Mouse (Mus musculus): ENCODE data around the gene Micu1. TPM values are rescaled to one million over a fixed set of nuclear protein-coding genes. Genes with fewer than 3 reads are reported as not detected.

Micu1 gene
- polyA plus RNA-seq, 1 experiment from 2014 or later, result 40.1 TPM

DNA sequence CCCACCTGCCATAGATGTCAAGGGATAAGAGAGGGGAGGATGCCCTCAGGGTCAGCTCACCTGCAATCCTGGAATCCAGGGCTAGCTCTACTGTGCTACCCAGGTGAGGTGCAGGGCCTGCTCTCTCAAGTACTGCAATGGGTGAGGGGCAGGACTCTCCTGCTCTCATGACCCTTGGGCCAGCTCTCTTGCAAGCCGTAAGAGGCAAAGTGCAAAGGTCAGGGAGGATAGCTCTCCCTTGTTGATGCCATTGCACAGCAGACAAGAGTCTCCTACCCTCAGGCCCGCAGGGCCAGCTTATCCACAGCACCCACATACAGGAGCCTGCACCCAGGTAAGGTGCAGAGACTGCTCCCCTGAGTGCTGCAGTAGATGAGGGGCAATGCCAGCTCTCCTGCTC lies 15.2 kb upstream of the Micu1 start:
- Histone ChIP-seq H3K27ac (ENCODE audit: low read length) (no peak overlapping the region), H3K9ac (ENCODE audit: low read length) (no peak overlapping the region), H3K4me2 (ENCODE audit: low read depth, low read length) (no peak overlapping the region), H3K9me3 (replicated peaks; ENCODE audit: control insufficient read depth, low read length) (peaks cover 2% of the 10 kb centered on the region; the same call in 1 of the 2 replicates), H3K36me3 (ENCODE audit: control insufficient read depth, insufficient read depth) (no peaks in the 10 kb centered on the region), H3K4me1 (ENCODE audit: control insufficient read depth, insufficient read depth, low read length) (no peaks in the 10 kb centered on the region), H3K27me3 (ENCODE audit: control insufficient read depth, insufficient read depth, low read length) (no peaks in the 10 kb centered on the region), H3K4me3 (ENCODE audit: low read length) (no peak overlapping the region)
- no peak for ATAC-seq (replicated peaks; ENCODE audit: extremely low read depth, insufficient read depth, low FRiP score)
- 71% methylated on average over 2 of the region's 2 CpGs for WGBS

DNA sequence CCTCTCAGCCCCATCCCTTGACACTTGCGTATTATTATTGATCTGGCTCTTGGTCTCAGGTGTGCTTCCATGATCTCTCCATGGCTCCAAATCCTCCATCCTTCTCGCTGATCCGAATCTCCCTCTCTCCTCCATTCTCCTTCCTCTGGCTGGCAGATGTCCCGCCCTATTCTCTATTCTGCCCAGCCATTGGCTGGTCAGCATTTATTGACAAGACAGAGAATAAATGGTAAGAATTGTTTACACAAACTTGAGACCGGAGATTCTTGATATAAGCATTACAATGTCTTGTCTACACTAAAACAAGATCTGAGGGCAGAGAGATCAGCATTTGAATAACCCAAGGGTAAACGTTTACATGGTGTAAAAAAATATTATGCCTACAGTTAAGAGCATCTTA lies 12.4 kb upstream of the Micu1 start:
- no peaks in the 10 kb centered on the region for H3K36me3 ChIP-seq (ENCODE audit: control insufficient read depth, insufficient read depth)
- no peak overlapping the region for H3K9ac ChIP-seq (ENCODE audit: low read length)
- no peak overlapping the region for H3K4me3 ChIP-seq (ENCODE audit: low read length)
- no peak for ATAC-seq (replicated peaks; ENCODE audit: extremely low read depth, insufficient read depth, low FRiP score)
- no peak overlapping the region for H3K27ac ChIP-seq (ENCODE audit: low read length)
- WGBS, result 59% methylated on average over 6 of the region's 6 CpGs
- no peaks in the 10 kb centered on the region for H3K27me3 ChIP-seq (ENCODE audit: control insufficient read depth, insufficient read depth, low read length)
- no peaks in the 10 kb centered on the region for H3K4me1 ChIP-seq (ENCODE audit: control insufficient read depth, insufficient read depth, low read length)
- no peak overlapping the region for H3K4me2 ChIP-seq (ENCODE audit: low read depth, low read length)
- H3K9me3 ChIP-seq (replicated peaks; ENCODE audit: control insufficient read depth, low read length), result no peaks in the 10 kb centered on the region

DNA sequence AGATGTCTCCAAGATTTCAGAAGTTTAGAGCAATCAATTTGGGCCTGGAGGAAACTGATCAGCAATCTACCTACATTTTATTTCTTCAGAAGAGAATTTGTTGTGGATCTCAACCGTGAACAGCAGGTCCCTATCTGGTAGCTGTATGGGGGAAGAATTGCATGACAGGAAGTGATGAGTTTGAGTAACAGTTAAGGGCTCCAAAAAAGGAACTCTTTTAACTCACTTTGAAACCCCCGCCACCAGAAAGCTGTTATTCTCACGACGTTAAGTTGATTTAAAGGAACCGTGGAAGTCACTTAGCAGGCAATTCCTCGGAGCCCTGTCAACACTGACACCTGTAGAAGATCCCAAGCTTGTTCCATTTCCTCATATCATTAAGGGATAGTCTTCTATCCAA lies 9.8 kb upstream of the Micu1 start:
- Histone ChIP-seq H3K9ac (ENCODE audit: low read length) (no peak overlapping the region), H3K27me3 (ENCODE audit: control insufficient read depth, insufficient read depth, low read length) (no peaks in the 10 kb centered on the region), H3K4me1 (ENCODE audit: control insufficient read depth, insufficient read depth, low read length) (no peaks in the 10 kb centered on the region), H3K4me2 (ENCODE audit: low read depth, low read length) (no peak overlapping the region), H3K27ac (ENCODE audit: low read length) (no peak overlapping the region), H3K4me3 (ENCODE audit: low read length) (no peak overlapping the region), H3K36me3 (ENCODE audit: control insufficient read depth, insufficient read depth) (no peaks in the 10 kb centered on the region), H3K9me3 (replicated peaks; ENCODE audit: control insufficient read depth, low read length) (no peaks in the 10 kb centered on the region)
- ATAC-seq (replicated peaks; ENCODE audit: extremely low read depth, insufficient read depth, low FRiP score), result no peak
- 40% methylated on average over 6 of the region's 6 CpGs for WGBS

DNA sequence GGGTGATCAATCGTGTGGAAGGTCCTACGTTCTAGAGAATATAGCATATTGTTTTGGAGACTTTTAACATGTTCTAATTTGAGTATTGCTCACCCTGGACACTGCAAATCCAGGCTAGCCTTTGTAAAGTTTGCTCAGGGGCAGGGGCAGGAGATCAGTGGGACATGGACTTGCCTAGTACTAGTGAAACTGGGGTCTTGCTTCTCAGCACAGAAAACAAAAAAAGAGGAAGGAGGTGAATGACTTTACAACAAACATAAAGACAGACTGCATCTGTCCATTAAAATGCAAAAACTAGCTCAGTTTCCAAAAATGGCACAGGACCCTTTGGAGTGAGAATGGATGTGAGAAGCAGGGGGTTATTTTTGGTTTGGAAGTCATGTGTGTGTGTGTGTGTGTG lies 8.2 kb upstream of the Micu1 start:
- H3K4me3 ChIP-seq (ENCODE audit: low read length), result no peak overlapping the region
- no peaks in the 10 kb centered on the region for H3K4me1 ChIP-seq (ENCODE audit: control insufficient read depth, insufficient read depth, low read length)
- no peak for ATAC-seq (replicated peaks; ENCODE audit: extremely low read depth, insufficient read depth, low FRiP score)
- H3K36me3 ChIP-seq (ENCODE audit: control insufficient read depth, insufficient read depth), result no peaks in the 10 kb centered on the region
- 78% methylated on average over 2 of the region's 2 CpGs for WGBS
- H3K9ac ChIP-seq (ENCODE audit: low read length), result no peak overlapping the region
- H3K27me3 ChIP-seq (ENCODE audit: control insufficient read depth, insufficient read depth, low read length), result no peaks in the 10 kb centered on the region
- H3K4me2 ChIP-seq (ENCODE audit: low read depth, low read length), result no peak overlapping the region
- no peak overlapping the region for H3K27ac ChIP-seq (ENCODE audit: low read length)
- no peaks in the 10 kb centered on the region for H3K9me3 ChIP-seq (replicated peaks; ENCODE audit: control insufficient read depth, low read length)

DNA sequence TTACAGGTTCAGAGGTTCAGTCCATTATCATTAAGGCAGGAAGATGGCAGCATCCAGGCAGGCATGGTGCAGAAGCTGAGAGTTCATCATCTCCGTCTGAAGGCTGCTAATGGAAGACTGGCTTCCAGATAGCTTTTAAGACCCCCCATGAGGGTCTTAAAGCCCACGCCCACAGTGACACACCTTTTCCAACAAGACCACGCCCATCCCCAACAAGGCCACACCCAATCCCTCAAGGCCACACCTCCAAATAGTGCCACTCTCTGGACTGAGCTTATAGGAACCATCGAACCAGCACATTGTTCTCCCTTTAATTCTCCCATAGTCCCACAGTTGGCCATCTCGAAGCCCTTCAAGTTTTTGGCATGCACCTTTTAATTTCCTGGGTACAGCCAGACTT lies 2.8 kb upstream of the Micu1 start:
- WGBS, result 81% methylated on average over 5 of the region's 5 CpGs
- no peak overlapping the region for H3K27ac ChIP-seq (ENCODE audit: low read length)

DNA sequence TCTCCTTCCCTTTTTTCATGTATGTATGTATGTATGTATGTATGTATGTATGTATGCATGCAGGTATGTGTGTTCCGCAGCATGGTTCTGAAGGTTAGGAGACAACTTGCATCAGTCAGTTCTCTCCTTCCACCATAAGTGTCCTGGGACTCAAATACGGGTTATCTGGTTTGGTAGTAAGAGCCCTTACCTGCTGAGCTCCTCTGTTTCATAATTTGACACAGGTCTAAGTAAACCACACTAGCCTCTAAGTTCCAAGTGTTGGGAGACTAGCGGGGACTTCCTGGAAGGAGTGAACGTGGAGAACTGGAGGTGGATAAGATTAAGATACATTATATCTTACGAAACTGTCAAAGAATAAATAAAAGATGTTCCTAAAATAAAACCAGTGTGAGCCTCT lies 472 bp upstream of the Micu1 start:
- H3K9me3 ChIP-seq (replicated peaks; ENCODE audit: control insufficient read depth, low read length), result no peaks in the 10 kb centered on the region
- H3K4me3 ChIP-seq (ENCODE audit: low read length), result peak overlapping the region; percentile 94
- H3K27ac ChIP-seq (ENCODE audit: low read length), result peak overlapping the region; percentile 52
- H3K4me1 ChIP-seq (ENCODE audit: control insufficient read depth, insufficient read depth, low read length), result peaks cover 7% of the 10 kb centered on the region
- no peaks in the 10 kb centered on the region for H3K36me3 ChIP-seq (ENCODE audit: control insufficient read depth, insufficient read depth)
- peak overlapping the region; percentile 45; the same call in 1 of the 2 replicates for H3K9ac ChIP-seq (ENCODE audit: low read length)
- H3K4me2 ChIP-seq (ENCODE audit: low read depth, low read length), result peak overlapping the region; percentile 95
- WGBS, result 28% methylated on average over 5 of the region's 5 CpGs
- peak; percentile 4; the same call in 1 of the 2 replicates for ATAC-seq (replicated peaks; ENCODE audit: extremely low read depth, insufficient read depth, low FRiP score)
- no peaks in the 10 kb centered on the region for H3K27me3 ChIP-seq (ENCODE audit: control insufficient read depth, insufficient read depth, low read length)

More for the DNA sequence above, 2.8 kb upstream of the Micu1 start:
- Histone ChIP-seq H3K4me2 (ENCODE audit: low read depth, low read length) (no peak overlapping the region), H3K4me1 (ENCODE audit: control insufficient read depth, insufficient read depth, low read length) (peaks cover 7% of the 10 kb centered on the region), H3K4me3 (ENCODE audit: low read length) (no peak overlapping the region), H3K36me3 (ENCODE audit: control insufficient read depth, insufficient read depth) (no peaks in the 10 kb centered on the region), H3K27me3 (ENCODE audit: control insufficient read depth, insufficient read depth, low read length) (no peaks in the 10 kb centered on the region), H3K9ac (ENCODE audit: low read length) (no peak overlapping the region), H3K9me3 (replicated peaks; ENCODE audit: control insufficient read depth, low read length) (no peaks in the 10 kb centered on the region)
- no peak for ATAC-seq (replicated peaks; ENCODE audit: extremely low read depth, insufficient read depth, low FRiP score)

DNA sequence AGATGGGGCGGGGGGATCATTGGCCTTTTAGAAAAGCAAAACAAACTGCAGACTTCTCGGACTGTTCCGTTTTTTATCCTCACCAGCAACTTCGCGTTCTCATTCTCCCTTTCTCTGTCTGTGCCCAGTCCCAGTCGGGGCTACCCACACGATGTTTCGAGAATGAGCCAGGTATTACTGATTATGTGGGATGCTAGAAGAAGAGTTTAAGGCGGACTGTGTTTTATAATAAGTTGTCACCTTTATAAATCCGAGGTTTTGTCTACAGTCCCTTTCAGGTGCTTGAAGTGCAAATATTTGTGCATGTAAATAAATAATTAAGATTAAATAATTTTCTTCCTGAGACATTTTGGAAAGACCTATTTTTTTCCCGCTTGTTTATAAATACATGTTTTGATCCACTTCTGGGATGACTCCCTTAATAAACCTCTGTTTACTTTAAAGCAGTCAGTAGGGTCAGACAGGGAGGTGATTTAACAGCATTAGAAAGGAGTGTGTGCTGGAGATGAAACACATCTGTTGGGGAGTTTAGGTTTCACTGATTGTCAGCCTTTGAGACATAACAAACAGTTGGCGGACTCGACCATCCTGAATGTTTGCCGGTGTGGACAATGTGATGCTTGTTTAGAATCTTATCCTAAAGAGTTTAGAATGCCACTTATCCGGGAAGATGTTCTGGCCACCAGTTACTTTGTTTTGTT lies 933 bp downstream of the Micu1 start:
- peak overlapping the region; percentile 77 for H3K27ac ChIP-seq (ENCODE audit: low read length)
- peak overlapping the region; percentile 94 for H3K4me3 ChIP-seq (ENCODE audit: low read length)
- ATAC-seq (replicated peaks; ENCODE audit: extremely low read depth, insufficient read depth, low FRiP score), result no peak
- H3K9ac ChIP-seq (ENCODE audit: low read length), result peak overlapping the region; percentile 89
- no peaks in the 10 kb centered on the region for H3K36me3 ChIP-seq (ENCODE audit: control insufficient read depth, insufficient read depth)
- H3K9me3 ChIP-seq (replicated peaks; ENCODE audit: control insufficient read depth, low read length), result no peaks in the 10 kb centered on the region
- H3K4me2 ChIP-seq (ENCODE audit: low read depth, low read length), result peak overlapping the region; percentile 95
- H3K27me3 ChIP-seq (ENCODE audit: control insufficient read depth, insufficient read depth, low read length), result no peaks in the 10 kb centered on the region
- WGBS, result 14% methylated on average over 15 of the region's 15 CpGs
- peaks cover 7% of the 10 kb centered on the region for H3K4me1 ChIP-seq (ENCODE audit: control insufficient read depth, insufficient read depth, low read length)

DNA sequence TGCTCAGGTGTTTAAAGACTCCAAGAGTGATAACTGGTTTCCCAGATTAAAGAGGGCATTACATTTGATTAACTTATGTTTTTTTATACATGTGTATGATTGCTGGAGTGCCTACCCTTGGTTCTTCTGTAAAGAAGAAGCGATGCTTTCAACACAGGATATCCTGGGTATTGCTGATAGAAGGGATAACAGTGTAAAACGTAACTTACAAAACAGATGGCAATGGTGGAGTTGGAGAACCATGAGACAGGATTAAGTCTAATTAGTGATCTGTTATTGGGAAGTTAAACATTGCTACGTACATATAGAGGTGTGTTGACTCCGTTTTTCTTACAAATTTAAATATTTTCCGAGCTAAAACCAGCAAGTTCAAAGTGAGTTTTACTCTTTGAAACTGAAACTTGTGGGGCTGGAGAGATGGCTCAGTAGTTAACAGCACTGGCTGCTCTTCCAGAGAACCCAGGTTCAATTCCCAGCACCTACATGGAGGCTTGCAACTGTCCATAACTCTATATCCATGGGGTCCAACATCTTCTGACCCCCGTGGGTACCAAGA lies 4.8 kb downstream of the Micu1 start:
- Histone ChIP-seq H3K4me3 (ENCODE audit: low read length) (no peak overlapping the region), H3K9ac (ENCODE audit: low read length) (no peak overlapping the region), H3K27ac (ENCODE audit: low read length) (no peak overlapping the region), H3K36me3 (ENCODE audit: control insufficient read depth, insufficient read depth) (peaks cover 5% of the 10 kb centered on the region; the same call in 1 of the 2 replicates), H3K4me2 (ENCODE audit: low read depth, low read length) (no peak overlapping the region), H3K4me1 (ENCODE audit: control insufficient read depth, insufficient read depth, low read length) (peaks cover 7% of the 10 kb centered on the region), H3K27me3 (ENCODE audit: control insufficient read depth, insufficient read depth, low read length) (no peaks in the 10 kb centered on the region), H3K9me3 (replicated peaks; ENCODE audit: control insufficient read depth, low read length) (no peaks in the 10 kb centered on the region)
- WGBS, result 83% methylated on average over 6 of the region's 6 CpGs
- no peak for ATAC-seq (replicated peaks; ENCODE audit: extremely low read depth, insufficient read depth, low FRiP score)

DNA sequence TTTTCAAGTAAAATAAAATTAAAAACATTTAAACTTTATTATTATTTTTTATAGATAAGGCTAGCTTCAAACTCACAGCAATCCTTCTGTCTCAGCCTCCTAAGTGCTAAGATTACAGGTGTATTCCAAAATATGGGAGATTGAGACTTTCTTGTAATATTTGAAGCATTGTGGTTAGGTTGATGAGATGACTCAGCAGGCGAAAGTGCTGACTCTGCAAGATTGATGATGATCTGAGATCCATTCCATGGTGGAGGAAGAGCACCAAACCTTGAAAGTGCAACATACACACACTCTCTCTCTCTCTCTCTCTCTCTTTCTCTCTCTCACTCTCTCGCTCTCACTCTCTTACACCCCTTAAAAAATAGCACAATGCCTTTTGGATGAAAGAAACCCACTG lies 5.3 kb downstream of the Micu1 start:
- peaks cover 7% of the 10 kb centered on the region for H3K4me1 ChIP-seq (ENCODE audit: control insufficient read depth, insufficient read depth, low read length)
- H3K36me3 ChIP-seq (ENCODE audit: control insufficient read depth, insufficient read depth), result peaks cover 5% of the 10 kb centered on the region; the same call in 1 of the 2 replicates
- WGBS, result 88% methylated on average over 2 of the region's 2 CpGs
- no peak overlapping the region for H3K27ac ChIP-seq (ENCODE audit: low read length)
- H3K27me3 ChIP-seq (ENCODE audit: control insufficient read depth, insufficient read depth, low read length), result no peaks in the 10 kb centered on the region
- ATAC-seq (replicated peaks; ENCODE audit: extremely low read depth, insufficient read depth, low FRiP score), result no peak
- H3K9ac ChIP-seq (ENCODE audit: low read length), result no peak overlapping the region
- no peak overlapping the region for H3K4me2 ChIP-seq (ENCODE audit: low read depth, low read length)
- H3K4me3 ChIP-seq (ENCODE audit: low read length), result no peak overlapping the region
- peaks cover 3% of the 10 kb centered on the region; the same call in 1 of the 2 replicates for H3K9me3 ChIP-seq (replicated peaks; ENCODE audit: control insufficient read depth, low read length)

All from heart, embryonic 16.5 days (tissue).